Mouse (Mus musculus) ovary, postnatal 10 days (tissue): ENCODE data around the gene Frmd7.

Experiments
- DNase-seq: peaks from one replicate; pipeline ENCODE4 v3.0.0; 2022; ENCODE audit warnings: low spot score

The Frmd7 gene

DNA sequence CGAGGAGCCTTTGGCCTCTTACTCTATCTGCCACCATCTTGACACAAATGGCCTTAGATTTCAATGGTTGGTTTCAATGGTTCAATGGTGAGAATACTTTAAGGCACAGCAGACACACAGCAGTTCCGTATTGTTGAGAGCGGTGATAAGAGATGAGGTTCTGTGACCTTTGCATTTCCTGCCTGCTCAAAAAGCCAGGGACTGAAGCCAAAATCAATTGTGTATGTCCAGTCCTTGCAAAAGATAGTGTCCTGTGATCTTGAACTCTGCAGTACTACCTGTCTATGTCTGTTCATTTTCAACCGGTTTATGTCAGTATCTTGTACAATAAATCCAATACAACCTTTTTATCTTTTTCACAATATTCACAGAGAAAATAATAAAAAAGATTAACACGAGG, 77.8 kb downstream of the Frmd7 start:
- DNase-seq, result no peak

GRCm38 (mm10) chrX:50863771-50864170, 78.7 kb downstream of the Frmd7 start:
- DNase-seq, result no peak

GRCm38 (mm10) chrX:50850428-50851184, 91.9 kb downstream of the Frmd7 start:
- no peak for DNase-seq
